Mouse (Mus musculus): ENCODE measurements around the gene Gm8246.
"Not testable (repeated sequence)": the region's sequence is repeated elsewhere in the genome, so short reads cannot be mapped to it uniquely, and the experiment has no call there.

Gm8246 gene

DNA sequence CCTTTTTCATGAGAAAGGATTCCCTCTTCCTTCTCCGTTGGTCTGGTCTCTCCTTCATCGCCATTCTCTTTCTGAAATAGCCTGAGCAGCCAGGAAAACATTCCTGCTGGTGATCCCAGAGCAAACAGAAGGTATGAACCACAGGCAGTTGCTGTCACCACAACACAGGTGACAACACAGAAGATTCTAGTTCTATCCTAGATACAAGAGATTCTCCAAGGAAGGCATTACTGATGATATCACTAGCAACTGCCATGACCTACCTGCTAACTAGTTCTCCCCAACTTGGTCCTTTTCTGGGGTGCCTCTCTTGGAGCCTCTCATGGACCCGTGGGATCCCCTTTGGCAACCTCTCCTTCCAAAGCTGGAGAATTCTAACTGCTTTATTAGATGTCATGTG lies at the start of gene Gm8246:
Gene Gm8246, minus strand, starts transcription at position 101 of the 400 bp plus-strand sequence.
- not testable (repeated sequence) for DNase-seq

DNA sequence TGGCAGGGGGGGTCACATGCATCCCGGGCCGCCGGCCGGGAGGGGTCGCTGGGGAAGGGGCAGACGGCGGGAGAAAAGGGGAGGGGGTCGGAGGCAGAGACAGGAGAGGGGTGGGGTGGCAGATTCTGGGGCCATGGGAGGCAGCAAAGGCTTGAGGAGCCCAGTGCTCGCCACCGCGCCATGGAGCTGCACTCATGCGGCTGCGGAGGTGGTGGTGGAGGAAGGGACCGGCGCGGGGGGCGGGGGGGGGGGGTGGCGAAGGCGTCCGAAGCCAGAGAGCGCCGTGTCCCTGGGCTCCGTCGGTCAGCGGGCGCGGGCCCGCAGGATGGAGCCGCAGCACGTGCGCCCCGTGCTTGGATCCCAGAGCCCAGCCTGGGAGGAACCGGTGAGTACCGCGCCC lies 23.7 kb upstream of the Gm8246 start, which contains the start of gene Gm3488:
Gene Gm3488, plus strand, starts transcription at position 301 of the 400 bp plus-strand sequence.
- not testable (repeated sequence) for DNase-seq

DNA sequence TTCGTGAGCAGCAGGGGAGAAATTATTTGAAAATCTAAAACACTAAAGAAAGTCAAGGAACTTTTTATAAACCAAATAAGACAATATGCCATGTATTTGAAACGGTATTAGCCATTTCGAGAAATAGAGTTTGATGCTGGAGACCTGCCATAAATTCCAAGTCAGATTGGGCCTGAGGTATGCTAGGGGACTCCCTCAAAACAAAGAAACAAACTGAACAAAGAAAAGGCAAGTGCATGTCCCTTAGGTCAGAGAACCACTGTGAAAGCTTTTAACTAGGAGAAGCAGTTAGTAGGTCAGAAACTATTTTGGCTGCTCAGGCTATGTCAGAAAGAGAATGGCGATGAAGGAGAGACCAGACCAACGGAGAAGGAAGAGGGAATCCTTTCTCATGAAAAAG lies 6.3 kb upstream of the Gm8246 start, which contains the start of gene Gm3187:
Gene Gm3187, plus strand, starts transcription at position 301 of the 400 bp plus-strand sequence.
- DNase-seq, result not testable (repeated sequence)

DNA sequence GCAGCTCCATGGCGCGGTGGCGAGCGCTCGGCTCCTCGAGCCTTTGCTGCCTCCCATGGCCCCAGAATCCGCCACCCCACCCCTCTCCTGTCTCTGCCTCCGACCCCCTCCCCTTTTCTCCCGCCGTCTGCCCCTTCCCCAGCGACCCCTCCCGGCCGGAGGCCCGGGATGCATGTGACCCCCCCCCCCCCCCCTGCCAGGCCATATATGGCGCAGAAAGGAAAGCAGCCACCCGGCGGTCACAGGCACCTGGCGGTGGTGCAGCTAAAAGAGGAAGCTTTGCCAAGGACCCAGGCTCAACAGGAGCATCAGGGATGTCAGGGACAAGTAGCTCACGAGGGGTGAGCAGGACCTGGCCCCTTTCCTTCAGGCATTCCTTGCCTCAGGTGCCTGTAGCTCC lies 17.2 kb downstream of the Gm8246 start:
- DNase-seq, result not testable (repeated sequence)

- not testable (repeated sequence) for DNase-seq
Observed at GRCm38 (mm10) chr14:5455367-5455766, 22.3 kb downstream of the Gm8246 start, which contains the start of gene Gm3194. Gm3194 (minus strand) TSS chr14:5455467.

Data from cerebellum, adult 9-11 months (tissue).